Mouse (Mus musculus): ENCODE measurements at regions not wholly inside any gene's neighbourhood (a gene's known extent, or its start where the extent isn't known, plus 50 kb on each side); places are given as distances from the start of the nearest gene placed in this dataset.
A peak's percentile ranks its signal among the peaks of the same experiment; 100 is the strongest.

DNA sequence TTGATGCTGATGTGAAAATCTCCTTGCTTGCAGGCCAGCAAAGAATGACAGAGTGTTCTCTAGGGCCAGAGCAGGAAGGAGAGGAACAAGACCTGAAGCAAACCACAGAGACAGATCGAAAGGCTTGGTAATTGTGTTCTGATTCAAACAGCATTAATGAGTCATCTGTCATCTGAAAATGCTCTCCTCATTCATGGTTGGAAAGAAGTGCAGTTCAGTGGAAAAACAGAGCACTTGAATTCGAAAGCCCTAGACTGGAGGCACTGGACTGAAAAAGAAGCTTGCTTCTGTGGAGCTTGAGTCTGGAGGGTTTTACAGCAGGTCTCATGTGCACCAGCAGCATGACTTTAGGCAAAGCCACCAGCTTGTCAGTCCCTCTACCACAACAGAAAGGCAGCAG, 374.3 kb upstream of the B430305J03Rik start:
- no peak for ATAC-seq (ENCODE audit: poor library complexity, severe bottlenecking)

DNA sequence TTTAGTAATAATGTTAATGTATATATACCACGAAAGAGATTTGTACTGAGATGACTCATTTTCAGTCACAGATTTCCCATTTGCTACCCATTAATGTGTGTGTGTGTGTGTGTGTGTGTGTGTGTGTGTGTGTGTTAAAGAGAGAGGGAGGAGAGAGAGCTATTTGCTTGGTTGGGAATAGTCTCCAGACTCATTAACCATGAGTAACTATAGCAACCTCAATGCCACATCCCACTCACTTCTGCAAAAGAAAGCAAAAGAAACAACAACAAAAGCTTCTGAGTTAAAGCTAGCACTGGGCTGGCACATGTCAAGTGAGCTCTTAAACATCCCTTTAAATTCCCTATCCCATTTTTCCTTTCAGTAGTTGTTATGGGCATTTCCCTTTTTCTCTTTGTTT, 372.8 kb upstream of the B430305J03Rik start:
- no peak for ATAC-seq (ENCODE audit: poor library complexity, severe bottlenecking)

DNA sequence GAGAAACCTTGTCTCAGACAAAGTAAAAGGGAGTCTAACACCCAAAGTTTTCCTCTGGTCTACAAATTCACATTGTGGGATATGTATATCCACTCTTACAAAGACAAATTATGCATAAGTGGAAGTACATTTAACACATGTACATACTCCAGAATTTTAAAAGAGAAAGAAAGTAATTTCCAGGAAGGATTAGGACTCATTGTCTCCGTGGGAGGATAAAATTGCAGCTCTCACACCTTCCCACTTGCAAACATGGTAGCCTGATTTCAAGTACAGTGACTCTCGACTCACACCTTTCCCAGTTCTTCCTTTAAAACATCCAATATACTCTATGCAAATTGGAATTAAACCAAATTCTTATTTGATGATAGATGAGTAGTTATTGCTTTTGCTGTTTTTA, 351.0 kb upstream of the B430305J03Rik start:
- ATAC-seq (ENCODE audit: poor library complexity, severe bottlenecking) = no peak

GRCm38 (mm10) chr3:61687933-61688705, 322.4 kb upstream of the B430305J03Rik start:
- ATAC-seq (ENCODE audit: poor library complexity, severe bottlenecking) = peak; percentile 96

GRCm38 (mm10) chr3:61670874-61671273, 305.1 kb upstream of the B430305J03Rik start:
- peak; percentile 98 for ATAC-seq (ENCODE audit: poor library complexity, severe bottlenecking)

DNA sequence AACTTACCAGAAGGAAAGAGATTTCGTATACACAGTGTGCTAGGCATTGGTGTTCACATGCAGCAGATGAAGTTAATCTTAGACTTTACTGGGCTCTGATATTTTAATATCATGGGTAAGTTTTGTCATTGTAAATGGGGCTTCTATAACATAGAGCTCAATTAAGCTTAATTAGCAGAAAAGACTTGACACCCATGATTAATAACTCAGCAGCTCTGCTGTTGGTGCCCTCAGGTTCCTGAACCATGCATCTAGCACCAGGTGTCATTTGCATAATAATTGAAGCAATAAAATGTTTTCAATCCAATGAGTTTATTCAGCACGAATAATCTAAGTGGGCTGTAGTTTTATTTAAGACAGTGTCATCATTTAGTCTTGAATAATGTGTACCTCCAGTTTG, 290.4 kb upstream of the B430305J03Rik start:
- ATAC-seq (ENCODE audit: poor library complexity, severe bottlenecking) = no peak

DNA sequence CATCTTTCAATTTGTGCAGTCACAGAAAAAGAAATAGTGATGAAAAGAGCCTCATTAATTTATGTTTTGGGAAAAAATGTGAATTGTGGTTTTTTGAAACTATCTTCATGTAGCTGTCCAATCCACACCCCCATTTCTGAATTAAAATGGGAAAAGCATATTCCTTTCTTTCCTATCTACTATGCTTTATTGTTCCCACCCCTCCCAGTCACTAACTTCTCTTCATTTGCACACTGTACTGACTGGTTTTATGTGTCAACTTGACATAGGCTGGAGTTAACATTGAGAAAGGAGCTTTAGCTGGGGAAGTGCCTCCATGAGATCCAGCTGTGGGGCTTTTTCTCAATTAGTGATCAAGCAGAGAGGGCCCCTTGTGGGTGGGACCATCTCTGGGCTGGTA, 262.8 kb upstream of the B430305J03Rik start:
- no peak for ATAC-seq (ENCODE audit: poor library complexity, severe bottlenecking)

GRCm38 (mm10) chr3:61628099-61628498, 262.3 kb upstream of the B430305J03Rik start:
- no peak for ATAC-seq (ENCODE audit: poor library complexity, severe bottlenecking)

- no peak for ATAC-seq (ENCODE audit: poor library complexity, severe bottlenecking)
These were observed 258.3 kb upstream of the B430305J03Rik start for GRCm38 (mm10) chr3:61623954-61624487.

DNA sequence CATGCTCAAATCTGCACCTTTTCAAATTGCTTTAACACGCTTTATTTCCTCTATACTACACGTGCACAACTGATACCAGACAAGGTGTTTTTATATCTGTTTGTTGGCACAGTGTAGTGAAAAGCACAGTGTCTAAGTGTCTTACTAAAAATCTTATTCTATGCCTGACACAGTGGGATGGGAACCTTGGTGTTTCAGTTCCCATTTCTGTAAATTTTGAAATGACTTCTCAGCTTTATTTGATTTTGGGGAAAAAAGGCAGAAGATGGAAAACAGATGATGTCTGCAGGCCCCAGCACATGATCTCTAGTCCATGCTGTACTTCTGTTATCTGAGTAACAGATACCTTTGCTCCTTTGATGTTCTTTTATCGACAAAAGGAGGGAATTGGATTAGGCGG, 239.7 kb upstream of the B430305J03Rik start:
- peak; percentile 80 for ATAC-seq (ENCODE audit: poor library complexity, severe bottlenecking)

GRCm38 (mm10) chr3:61602891-61603290, 237.1 kb upstream of the B430305J03Rik start:
- ATAC-seq (ENCODE audit: poor library complexity, severe bottlenecking) = no peak

GRCm38 (mm10) chr3:61595574-61595973, 229.8 kb upstream of the B430305J03Rik start:
- ATAC-seq (ENCODE audit: poor library complexity, severe bottlenecking) = peak; percentile 83

GRCm38 (mm10) chr3:61592342-61592741, 226.6 kb upstream of the B430305J03Rik start:
- ATAC-seq (ENCODE audit: poor library complexity, severe bottlenecking) = peak; percentile 89

DNA sequence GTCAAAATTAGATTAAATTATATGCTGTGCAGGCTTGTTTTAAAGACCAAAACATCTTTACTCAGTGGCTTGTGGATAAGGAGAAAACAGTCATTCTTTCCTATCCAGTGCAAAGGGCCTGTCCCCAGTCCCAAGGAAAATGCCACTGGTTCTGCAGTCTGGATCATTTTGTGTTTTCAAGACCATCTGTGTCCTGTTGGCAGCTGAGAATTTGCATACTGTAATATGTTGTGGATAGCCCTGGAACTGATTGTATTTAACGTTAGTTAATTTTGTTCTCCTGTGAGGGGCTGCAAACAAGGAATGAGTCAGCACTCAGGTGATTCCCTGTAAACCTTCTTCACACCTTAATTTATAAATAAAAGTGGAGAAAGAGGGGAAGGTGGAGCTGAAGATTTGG, 217.9 kb upstream of the B430305J03Rik start:
- ATAC-seq (ENCODE audit: poor library complexity, severe bottlenecking) = no peak

GRCm38 (mm10) chr3:61582927-61583326, 217.2 kb upstream of the B430305J03Rik start:
- no peak for ATAC-seq (ENCODE audit: poor library complexity, severe bottlenecking)

- no peak for ATAC-seq (ENCODE audit: poor library complexity, severe bottlenecking)
These were observed 214.5 kb upstream of the B430305J03Rik start for GRCm38 (mm10) chr3:61580252-61580651.

DNA sequence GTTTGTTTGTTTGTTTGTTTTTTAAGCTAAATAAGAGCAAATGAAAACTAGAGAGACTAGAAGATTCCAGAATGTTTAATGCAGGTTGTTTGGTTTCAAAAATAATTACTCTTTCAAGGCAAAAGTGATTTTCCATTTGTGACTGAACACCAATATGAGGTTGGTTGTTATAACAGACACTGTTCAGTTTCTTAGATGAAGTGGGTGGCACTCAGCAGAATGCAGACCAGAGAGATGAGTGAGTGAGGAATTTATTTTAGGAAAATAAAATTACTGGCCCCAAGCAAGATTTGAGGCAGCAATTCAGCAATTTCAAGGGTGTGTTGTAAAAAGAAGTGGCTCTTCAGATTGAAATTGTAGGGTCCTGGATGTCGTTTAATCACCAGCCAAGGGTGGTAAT, 171.4 kb upstream of the B430305J03Rik start:
- ATAC-seq (ENCODE audit: poor library complexity, severe bottlenecking) = no peak

DNA sequence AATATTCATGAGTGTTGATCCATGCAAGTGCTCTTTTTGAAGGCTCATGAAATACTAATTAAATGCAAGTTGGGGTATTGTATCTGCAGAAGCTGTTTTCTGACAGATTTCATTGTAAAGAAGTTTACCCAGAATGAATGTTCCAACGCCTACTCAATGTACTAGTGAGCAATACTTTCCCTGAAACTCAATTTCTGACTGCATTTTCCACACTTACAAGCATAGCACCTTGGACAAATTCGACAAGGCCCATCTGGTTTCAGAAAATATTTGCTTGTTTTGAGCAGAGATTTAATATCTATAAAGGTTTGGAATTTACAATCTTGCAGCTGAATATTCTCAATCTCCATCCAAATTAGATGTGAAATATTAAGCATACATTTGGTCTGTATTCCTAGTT, 170.0 kb upstream of the B430305J03Rik start:
- no peak for ATAC-seq (ENCODE audit: poor library complexity, severe bottlenecking)

DNA sequence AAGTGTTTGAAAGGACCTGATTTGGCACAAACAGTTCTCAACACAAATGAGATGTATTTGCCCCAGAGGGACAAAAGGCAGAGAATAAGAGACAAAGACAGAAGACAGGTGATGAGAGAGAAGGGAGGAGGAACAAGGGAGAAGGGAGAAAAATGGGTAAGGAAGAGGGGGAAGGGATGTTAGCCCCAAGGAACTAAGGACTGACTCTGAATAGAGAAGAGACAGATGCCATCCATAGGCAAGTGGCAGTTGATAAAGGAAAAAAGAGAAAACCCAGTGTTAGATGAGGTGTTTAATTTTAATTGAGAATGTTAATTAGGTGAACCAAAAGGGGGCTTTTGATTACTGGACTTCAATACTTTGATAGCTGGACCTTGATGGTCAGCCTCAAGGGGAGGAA, 137.4 kb upstream of the B430305J03Rik start:
- ATAC-seq (ENCODE audit: poor library complexity, severe bottlenecking) = no peak

GRCm38 (mm10) chr3:61494835-61495234, 129.1 kb upstream of the B430305J03Rik start:
- ATAC-seq (ENCODE audit: poor library complexity, severe bottlenecking) = no peak

DNA sequence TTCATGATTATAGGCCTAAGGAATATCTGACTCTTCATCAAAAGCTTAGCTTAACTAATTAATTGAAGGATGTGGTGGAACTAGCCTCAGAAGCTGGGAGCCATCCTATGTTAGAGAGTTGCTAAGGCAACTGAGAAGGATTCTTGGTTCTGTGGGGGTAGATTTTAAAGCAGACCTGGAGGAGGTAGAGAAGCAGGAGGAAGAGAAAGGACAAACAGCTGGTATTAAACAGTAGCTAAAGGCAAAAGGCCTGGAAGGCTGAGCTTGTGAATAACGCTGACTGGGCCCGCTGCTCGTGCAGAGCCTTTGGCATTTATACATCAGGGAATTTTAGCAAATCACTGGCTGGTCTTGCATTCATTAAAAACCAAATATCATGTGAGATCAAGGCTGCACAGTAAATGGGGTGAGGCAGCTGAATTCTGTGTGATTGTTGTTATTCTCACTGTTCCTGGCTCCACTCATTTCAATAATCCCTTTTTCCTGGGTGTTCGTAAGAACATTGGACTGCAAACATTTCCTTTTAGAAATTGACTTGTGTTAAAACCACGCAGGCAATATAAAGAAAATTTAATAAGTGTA, 121.1 kb upstream of the B430305J03Rik start:
- no peak for ATAC-seq (ENCODE audit: poor library complexity, severe bottlenecking)

DNA sequence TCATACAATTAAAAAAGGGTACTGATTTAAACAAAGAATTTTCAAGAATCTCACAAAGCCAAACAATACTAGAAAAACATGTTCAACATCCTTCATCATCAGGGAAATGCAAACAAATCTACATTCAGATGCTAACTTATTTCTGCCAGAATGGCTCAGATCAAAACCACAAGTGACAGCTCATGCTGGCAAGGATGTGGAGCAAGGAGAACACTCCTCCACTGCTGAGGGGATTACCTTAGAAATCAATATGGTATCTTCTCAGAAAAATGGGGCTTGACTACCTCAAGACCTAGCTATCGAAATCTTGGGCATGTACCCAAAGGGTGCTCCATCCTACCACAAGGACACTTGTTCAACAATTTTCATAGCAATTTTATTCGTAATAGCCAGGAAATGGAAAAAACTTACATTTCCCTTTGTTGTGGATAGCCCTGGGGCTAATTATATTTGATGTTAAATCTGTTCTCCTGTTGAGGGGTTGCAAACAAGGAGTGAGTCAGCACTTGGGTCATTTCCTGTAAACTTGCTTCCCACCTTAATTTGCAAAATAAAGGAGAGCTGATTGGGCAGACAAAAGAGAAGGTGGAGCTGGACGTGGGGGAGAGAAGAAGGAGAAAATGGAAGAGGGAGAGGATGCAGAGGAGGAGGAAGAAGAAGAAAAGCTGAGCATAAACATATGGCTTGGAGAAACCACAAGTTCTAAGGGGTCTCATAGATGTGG, 113.3 kb upstream of the B430305J03Rik start:
- no peak for ATAC-seq (ENCODE audit: poor library complexity, severe bottlenecking)
